Mouse (Mus musculus): ENCODE results near the gene Cfap36.

DNA sequence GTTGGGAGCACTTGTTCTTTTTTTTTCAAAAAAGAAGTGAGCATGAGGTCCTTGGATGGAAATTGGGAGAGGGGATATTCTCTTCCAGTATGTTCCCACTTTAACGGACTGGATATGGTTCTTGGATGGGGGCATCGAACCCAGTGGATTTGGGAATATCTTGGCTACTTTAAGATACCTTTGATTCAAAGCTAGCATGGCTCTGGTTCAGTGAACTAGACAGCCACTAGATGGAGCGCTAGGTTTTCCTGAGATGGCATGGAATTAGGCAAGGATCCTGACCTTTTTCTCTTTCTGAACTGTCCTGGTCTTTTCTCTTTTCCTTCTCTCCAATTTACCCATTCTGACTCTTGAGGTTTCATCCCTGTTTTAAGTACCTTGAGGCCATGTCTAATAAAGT, 20.6 kb upstream of the Cfap36 start:
- TF ChIP-seq POLR2A (IDR thresholded peaks at IDR 0.05; ENCODE audit: extremely low read depth, insufficient read depth, low read length): no peak
- TF ChIP-seq CTCF (IDR thresholded peaks at IDR 0.05; ENCODE audit: low read depth, low read length): peak; percentile 38; the same call in 1 of the 2 replicates

All from liver, adult 2 months (tissue).